Mouse (Mus musculus): ENCODE results near the gene Usp29. TPM values are rescaled to one million over a fixed set of nuclear protein-coding genes. Genes with fewer than 3 reads are reported as not detected.

The Usp29 gene
- polyA plus RNA-seq, 1 experiment from 2014 or later = 10.4 TPM

DNA sequence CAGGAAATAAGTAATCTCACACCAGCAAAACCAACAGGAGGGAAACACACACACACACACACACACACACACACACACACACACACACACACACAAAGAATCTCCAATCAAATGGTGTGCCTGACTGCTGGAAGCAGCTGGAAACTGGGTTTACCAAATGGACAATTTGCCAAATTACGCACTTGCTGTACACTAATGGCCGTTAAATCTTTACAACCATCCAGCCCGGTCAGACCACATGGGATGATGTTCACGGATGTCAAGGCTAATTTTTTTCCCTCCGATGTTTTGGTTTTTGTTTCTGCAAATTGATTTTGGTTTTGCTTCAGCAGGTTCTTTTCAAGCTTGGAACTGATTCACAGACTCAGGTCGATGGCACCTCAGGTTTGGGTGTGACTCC, 62.9 kb downstream of the Usp29 start:
- no peak overlapping the region for H3K4me2 ChIP-seq
- no peaks in the 10 kb centered on the region for H3K27me3 ChIP-seq (replicated peaks; ENCODE audit: control insufficient read depth, insufficient read depth, low read length)
- no peaks in the 10 kb centered on the region; the same call in 1 of the 2 replicates for H3K4me1 ChIP-seq (replicated peaks; ENCODE audit: control insufficient read depth, insufficient read depth, low read length)
- no peak overlapping the region for H3K4me3 ChIP-seq (ENCODE audit: low read depth, low read length)
- H3K36me3 ChIP-seq (ENCODE audit: control insufficient read depth, insufficient read depth, low read length) = no peaks in the 10 kb centered on the region
- DNase-seq (ENCODE audit: low spot score) (no peak), ATAC-seq (replicated peaks; ENCODE audit: low FRiP score) (no peak)
- H3K9me3 ChIP-seq (ENCODE audit: control insufficient read depth, low read length) = 0 out of 2 replicates have a peak, but pooled peaks cover 2% of the 10 kb centered on the region
- H3K9ac ChIP-seq (ENCODE audit: low read depth, low read length) = no peak overlapping the region
- no peak overlapping the region for H3K27ac ChIP-seq (ENCODE audit: low read depth, low read length)
- WGBS = 88% methylated on average over 6 of the region's 6 CpGs

DNA sequence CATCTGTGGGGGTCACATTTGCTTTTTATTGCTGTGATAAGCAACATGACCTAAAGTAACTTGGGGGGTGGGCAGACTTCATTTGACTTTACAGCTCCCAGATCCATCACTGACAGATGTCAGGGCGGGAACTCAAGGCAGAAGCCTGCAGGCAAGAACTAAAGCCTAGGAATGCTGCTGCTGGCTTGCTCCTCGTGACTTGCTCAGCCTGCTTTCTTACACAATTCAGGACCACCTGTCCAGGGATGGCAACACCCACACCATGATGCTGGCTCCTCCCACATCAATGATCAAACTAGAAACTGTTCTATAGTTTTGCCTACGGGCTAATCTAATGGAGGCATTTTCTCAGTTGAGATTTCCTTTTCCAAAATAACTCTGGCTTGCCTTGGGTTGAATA, 63.4 kb downstream of the Usp29 start:
- 0 out of 2 replicates have a peak, but pooled peaks cover 2% of the 10 kb centered on the region for H3K9me3 ChIP-seq (ENCODE audit: control insufficient read depth, low read length)
- 76% methylated on average over 3 of the region's 3 CpGs for WGBS
- no peak overlapping the region for H3K27ac ChIP-seq (ENCODE audit: low read depth, low read length)
- ATAC-seq (replicated peaks; ENCODE audit: low FRiP score) = no peak
- no peaks in the 10 kb centered on the region for H3K36me3 ChIP-seq (ENCODE audit: control insufficient read depth, insufficient read depth, low read length)
- no peak overlapping the region for H3K4me2 ChIP-seq
- H3K4me1 ChIP-seq (replicated peaks; ENCODE audit: control insufficient read depth, insufficient read depth, low read length) = no peaks in the 10 kb centered on the region; the same call in 1 of the 2 replicates
- no peak for DNase-seq (ENCODE audit: low spot score)
- H3K27me3 ChIP-seq (replicated peaks; ENCODE audit: control insufficient read depth, insufficient read depth, low read length) = no peaks in the 10 kb centered on the region
- no peak overlapping the region for H3K4me3 ChIP-seq (ENCODE audit: low read depth, low read length)
- H3K9ac ChIP-seq (ENCODE audit: low read depth, low read length) = no peak overlapping the region

DNA sequence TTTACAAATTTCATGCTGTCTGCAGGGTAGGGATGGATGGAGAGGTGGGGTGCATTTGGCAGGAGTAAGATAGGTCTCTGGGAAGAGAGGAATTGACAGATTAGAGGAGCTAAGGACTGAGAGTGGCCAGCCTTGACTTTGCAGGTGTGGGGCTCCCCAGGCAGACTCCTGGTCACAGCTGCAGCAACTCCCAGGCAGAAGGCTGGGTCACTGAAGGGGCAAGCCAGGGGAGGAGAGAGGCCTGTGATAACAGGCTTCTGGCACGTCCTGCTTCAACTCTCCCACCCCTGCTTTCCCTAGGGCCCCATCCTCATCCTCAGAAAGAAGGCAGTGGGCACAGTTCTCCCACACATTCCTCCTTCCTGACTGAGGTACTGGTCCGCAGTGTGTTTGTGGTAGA, 67.0 kb downstream of the Usp29 start:
- H3K9me3 ChIP-seq (ENCODE audit: control insufficient read depth, low read length) = 0 out of 2 replicates have a peak, but pooled peaks cover 2% of the 10 kb centered on the region
- ATAC-seq (replicated peaks; ENCODE audit: low FRiP score) (no peak), DNase-seq (ENCODE audit: low spot score) (no peak)
- no peak overlapping the region for H3K9ac ChIP-seq (ENCODE audit: low read depth, low read length)
- 30% methylated on average over 2 of the region's 2 CpGs for WGBS
- H3K4me2 ChIP-seq = no peak overlapping the region
- H3K27me3 ChIP-seq (replicated peaks; ENCODE audit: control insufficient read depth, insufficient read depth, low read length) = no peaks in the 10 kb centered on the region
- no peak overlapping the region; the same call in 1 of the 2 replicates for H3K27ac ChIP-seq (ENCODE audit: low read depth, low read length)
- H3K4me1 ChIP-seq (replicated peaks; ENCODE audit: control insufficient read depth, insufficient read depth, low read length) = peaks cover 3% of the 10 kb centered on the region; the same call in 1 of the 2 replicates
- H3K4me3 ChIP-seq (ENCODE audit: low read depth, low read length) = no peak overlapping the region
- no peaks in the 10 kb centered on the region for H3K36me3 ChIP-seq (ENCODE audit: control insufficient read depth, insufficient read depth, low read length)

GRCm38 (mm10) chr7:6799105-6799805, 68.9 kb downstream of the Usp29 start:
- DNase-seq (ENCODE audit: low spot score) (no peak), ATAC-seq (replicated peaks; ENCODE audit: low FRiP score) (no peak)
- WGBS = 45% methylated on average over 9 of the region's 9 CpGs
- Histone ChIP-seq H3K4me1 (replicated peaks; ENCODE audit: control insufficient read depth, insufficient read depth, low read length) (peaks cover 3% of the 10 kb centered on the region; the same call in 1 of the 2 replicates), H3K4me3 (ENCODE audit: low read depth, low read length) (no peak overlapping the region), H3K27me3 (replicated peaks; ENCODE audit: control insufficient read depth, insufficient read depth, low read length) (no peaks in the 10 kb centered on the region), H3K4me2 (no peak overlapping the region), H3K9me3 (ENCODE audit: control insufficient read depth, low read length) (no peaks in the 10 kb centered on the region), H3K36me3 (ENCODE audit: control insufficient read depth, insufficient read depth, low read length) (no peaks in the 10 kb centered on the region), H3K27ac (ENCODE audit: low read depth, low read length) (no peak overlapping the region), H3K9ac (ENCODE audit: low read depth, low read length) (no peak overlapping the region)

- 73% methylated on average over 12 of the region's 12 CpGs for WGBS
- Histone ChIP-seq H3K4me1 (replicated peaks; ENCODE audit: control insufficient read depth, insufficient read depth, low read length) (peaks cover 3% of the 10 kb centered on the region; the same call in 1 of the 2 replicates), H3K27me3 (replicated peaks; ENCODE audit: control insufficient read depth, insufficient read depth, low read length) (no peaks in the 10 kb centered on the region), H3K9ac (ENCODE audit: low read depth, low read length) (no peak overlapping the region), H3K4me2 (no peak overlapping the region), H3K4me3 (ENCODE audit: low read depth, low read length) (no peak overlapping the region), H3K9me3 (ENCODE audit: control insufficient read depth, low read length) (no peaks in the 10 kb centered on the region), H3K36me3 (ENCODE audit: control insufficient read depth, insufficient read depth, low read length) (no peaks in the 10 kb centered on the region), H3K27ac (ENCODE audit: low read depth, low read length) (no peak overlapping the region)
- ATAC-seq (replicated peaks; ENCODE audit: low FRiP score) = no peak
- DNase-seq (ENCODE audit: low spot score) = no peak
Measured at GRCm38 (mm10) chr7:6800586-6801441, 70.4 kb downstream of the Usp29 start.

- no peaks in the 10 kb centered on the region for H3K36me3 ChIP-seq (ENCODE audit: control insufficient read depth, insufficient read depth, low read length)
- H3K9ac ChIP-seq (ENCODE audit: low read depth, low read length) = no peak overlapping the region
- ATAC-seq (replicated peaks; ENCODE audit: low FRiP score) (no peak), DNase-seq (ENCODE audit: low spot score) (no peak)
- H3K27me3 ChIP-seq (replicated peaks; ENCODE audit: control insufficient read depth, insufficient read depth, low read length) = no peaks in the 10 kb centered on the region
- WGBS = 68% methylated on average over 6 of the region's 6 CpGs
- H3K27ac ChIP-seq (ENCODE audit: low read depth, low read length) = no peak overlapping the region
- no peak overlapping the region for H3K4me2 ChIP-seq
- peaks cover 3% of the 10 kb centered on the region; the same call in 1 of the 2 replicates for H3K4me1 ChIP-seq (replicated peaks; ENCODE audit: control insufficient read depth, insufficient read depth, low read length)
- H3K9me3 ChIP-seq (ENCODE audit: control insufficient read depth, low read length) = no peaks in the 10 kb centered on the region
- H3K4me3 ChIP-seq (ENCODE audit: low read depth, low read length) = no peak overlapping the region
Measured at GRCm38 (mm10) chr7:6801642-6802041, 71.3 kb downstream of the Usp29 start.

GRCm38 (mm10) chr7:6810556-6810955, 80.2 kb downstream of the Usp29 start:
- H3K27ac ChIP-seq (ENCODE audit: low read depth, low read length) = no peak overlapping the region
- no peaks in the 10 kb centered on the region for H3K9me3 ChIP-seq (ENCODE audit: control insufficient read depth, low read length)
- H3K9ac ChIP-seq (ENCODE audit: low read depth, low read length) = no peak overlapping the region
- DNase-seq (ENCODE audit: low spot score) = no peak
- no peaks in the 10 kb centered on the region for H3K4me1 ChIP-seq (replicated peaks; ENCODE audit: control insufficient read depth, insufficient read depth, low read length)
- H3K4me2 ChIP-seq = no peak overlapping the region
- ATAC-seq (replicated peaks; ENCODE audit: low FRiP score) = no peak
- H3K27me3 ChIP-seq (replicated peaks; ENCODE audit: control insufficient read depth, insufficient read depth, low read length) = no peaks in the 10 kb centered on the region
- no peaks in the 10 kb centered on the region for H3K36me3 ChIP-seq (ENCODE audit: control insufficient read depth, insufficient read depth, low read length)
- 81% methylated on average over 3 of the region's 3 CpGs for WGBS
- H3K4me3 ChIP-seq (ENCODE audit: low read depth, low read length) = no peak overlapping the region

GRCm38 (mm10) chr7:6814971-6815370, 84.6 kb downstream of the Usp29 start:
- no peaks in the 10 kb centered on the region for H3K9me3 ChIP-seq (ENCODE audit: control insufficient read depth, low read length)
- H3K9ac ChIP-seq (ENCODE audit: low read depth, low read length) = no peak overlapping the region
- no peak overlapping the region for H3K27ac ChIP-seq (ENCODE audit: low read depth, low read length)
- ATAC-seq (replicated peaks; ENCODE audit: low FRiP score) (no peak), DNase-seq (ENCODE audit: low spot score) (no peak)
- H3K27me3 ChIP-seq (replicated peaks; ENCODE audit: control insufficient read depth, insufficient read depth, low read length) = no peaks in the 10 kb centered on the region
- no peaks in the 10 kb centered on the region for H3K4me1 ChIP-seq (replicated peaks; ENCODE audit: control insufficient read depth, insufficient read depth, low read length)
- no peak overlapping the region for H3K4me2 ChIP-seq
- no peaks in the 10 kb centered on the region for H3K36me3 ChIP-seq (ENCODE audit: control insufficient read depth, insufficient read depth, low read length)
- H3K4me3 ChIP-seq (ENCODE audit: low read depth, low read length) = no peak overlapping the region
- WGBS = 67% methylated on average over 8 of the region's 8 CpGs
